Mouse (Mus musculus) heart, postnatal 0 days (tissue): ENCODE results near the gene Gpr152. TPM values are rescaled to one million over a fixed set of nuclear protein-coding genes. Genes with fewer than 3 reads are reported as not detected.

Experiments
- ATAC-seq: fragments of 200-750 bp; cut with Nextera tagmentation; 2 replicates; pipeline ENCODE4 v1.8.0; 2017; ENCODE audit warnings: low read depth, moderate number of reproducible peaks, moderate library complexity; ENCODE audit not compliant: insufficient read depth
- DNase-seq: peaks from one replicate; pipeline ENCODE4 v3.0.0-alpha.2; 2016; ENCODE audit warnings: low spot score
- H3K27ac ChIP-seq: fragments of 300-500 bp; sonication (generic); 2 replicates; pipeline ENCODE4 v1.5.1; 2014; ENCODE audit warnings: low read depth, mild to moderate bottlenecking
- H3K27me3 ChIP-seq: fragments of 300-500 bp; sonication (generic); 2 replicates; pipeline ENCODE4 v1.6.1; 2014; ENCODE audit warnings: low read length, mixed read lengths; ENCODE audit not compliant: control insufficient read depth, insufficient read depth
- H3K36me3 ChIP-seq: fragments of 300-500 bp; sonication (generic); replicated peaks from 2 replicates; pipeline ENCODE4 v1.6.1; 2014; ENCODE audit warnings: low read length, mixed read lengths; ENCODE audit not compliant: control insufficient read depth, insufficient read depth
- H3K4me1 ChIP-seq: fragments of 300-500 bp; sonication (generic); 2 replicates; pipeline ENCODE4 v1.6.1; 2014; ENCODE audit warnings: antibody characterized with exemption; ENCODE audit not compliant: control insufficient read depth, insufficient read depth
- H3K4me2 ChIP-seq: fragments of 300-500 bp; sonication (generic); 2 replicates; pipeline ENCODE4 v1.6.1; 2014; ENCODE audit warnings: low read depth, mild to moderate bottlenecking, low read length, moderate library complexity
- H3K4me3 ChIP-seq: fragments of 300-500 bp; sonication (generic); 2 replicates; pipeline ENCODE4 v1.5.1; 2014; ENCODE audit warnings: low read depth, low read length
- H3K9ac ChIP-seq: fragments of 300-500 bp; sonication (generic); replicated peaks from 2 replicates; pipeline ENCODE4 v1.6.1; 2014; ENCODE audit warnings: low read depth, low read length, mixed read lengths
- H3K9me3 ChIP-seq: fragments of 300-500 bp; sonication (generic); replicated peaks from 2 replicates; pipeline ENCODE4 v1.6.1; 2016; ENCODE audit warnings: low read length; ENCODE audit not compliant: control insufficient read depth
- CTCF ChIP-seq: IDR thresholded peaks from 2 replicates; pipeline ENCODE4 v1.5.1; 2016; ENCODE audit warnings: antibody characterized with exemption, control low read depth, low read depth
- EP300 ChIP-seq: IDR thresholded peaks from 2 replicates; pipeline ENCODE4 v1.6.1; 2016; ENCODE audit warnings: antibody characterized with exemption, low read depth
- WGBS: fragments of 180-500 bp; shearing (Covaris S2); extraction: QIAGEN DNeasy Blood & Tissue Kit; methylation state at CpG from one replicate; pipeline ENCODE4 v1.1.7; 2014; 5-methylcytosine and 5-hydroxymethylcytosine counted together
- polyA plus RNA-seq: library from polyadenylated mRNA; unstranded; fragments of >200 nt; fragmentation: Nextera tagmentation; extraction: Ambion mirVana; gene quantifications from 2 replicates; pipeline ENCODE4 v1.2.1, GENCODE M21; 2015
- total RNA-seq: library from RNA; depleted of rRNA; stranded (reverse); fragments of >200 nt; gene quantifications from 2 replicates; pipeline ENCODE4 v1.2.3, GENCODE M21; 2014; ENCODE audit warnings: low replicate concordance

Gene Gpr152
- total and polyA plus RNA-seq, 2 experiments from 2014 or later = 0.03 TPM; not detected in 1

- DNase-seq (no peak), ATAC-seq (no peak)
- H3K4me1 ChIP-seq = peaks cover 7% of the 10 kb centered on the region
- H3K27ac ChIP-seq = no peak overlapping the region
- no peaks in the 10 kb centered on the region for H3K27me3 ChIP-seq
- H3K4me3 ChIP-seq = no peak overlapping the region
- TF ChIP-seq CTCF (no peak), EP300 (no peak)
- no peaks in the 10 kb centered on the region for H3K9me3 ChIP-seq
- no peak overlapping the region for H3K4me2 ChIP-seq
- 75% methylated on average over 3 of the region's 3 CpGs for WGBS
- peaks cover 32% of the 10 kb centered on the region for H3K36me3 ChIP-seq
- H3K9ac ChIP-seq = no peak overlapping the region
Observed at GRCm38 (mm10) chr19:4164100-4164499, 24.5 kb downstream of the Gpr152 start.

GRCm38 (mm10) chr19:4164721-4165120, 25.1 kb downstream of the Gpr152 start:
- Histone ChIP-seq H3K9me3 (no peaks in the 10 kb centered on the region), H3K27ac (no peak overlapping the region), H3K36me3 (peaks cover 26% of the 10 kb centered on the region), H3K4me3 (no peak overlapping the region), H3K4me2 (no peak overlapping the region), H3K9ac (no peak overlapping the region), H3K4me1 (peaks cover 7% of the 10 kb centered on the region), H3K27me3 (no peaks in the 10 kb centered on the region)
- 59% methylated on average over 2 of the region's 2 CpGs for WGBS
- TF ChIP-seq CTCF = no peak
- DNase-seq (no peak), ATAC-seq (no peak)

- TF ChIP-seq CTCF (no peak), EP300 (peak; percentile 72; the same call in 1 of the 2 replicates)
- DNase-seq (peak; percentile 61), ATAC-seq (peak; percentile 10)
- no peak overlapping the region for H3K4me2 ChIP-seq
- H3K27ac ChIP-seq = peak overlapping the region; percentile 79
- H3K36me3 ChIP-seq = 0 out of 2 replicates have a peak, but pooled peaks cover 8% of the 10 kb centered on the region
- no peak overlapping the region for H3K9ac ChIP-seq
- WGBS = 32% methylated on average over 9 of the region's 9 CpGs
- H3K9me3 ChIP-seq = no peaks in the 10 kb centered on the region
- no peaks in the 10 kb centered on the region for H3K27me3 ChIP-seq
- peaks cover 29% of the 10 kb centered on the region for H3K4me1 ChIP-seq
- H3K4me3 ChIP-seq = no peak overlapping the region
Observed at GRCm38 (mm10) chr19:4166678-4167476, 27.3 kb downstream of the Gpr152 start.

- under 1% methylated on average over 43 of the region's 43 CpGs for WGBS
- Histone ChIP-seq H3K9me3 (no peaks in the 10 kb centered on the region), H3K9ac (peak overlapping the region; percentile 68), H3K4me1 (peaks cover 38% of the 10 kb centered on the region), H3K27me3 (no peaks in the 10 kb centered on the region), H3K36me3 (0 out of 2 replicates have a peak, but pooled peaks cover 8% of the 10 kb centered on the region), H3K4me2 (peak overlapping the region; percentile 73), H3K27ac (peak overlapping the region; percentile 92), H3K4me3 (peak overlapping the region; percentile 40)
- peak; percentile 65; the same call in 1 of the 2 replicates for TF ChIP-seq EP300
- peak; percentile 95 for TF ChIP-seq CTCF
- peak; percentile 99 for DNase-seq
- ATAC-seq = peak; percentile 84
Observed at GRCm38 (mm10) chr19:4169378-4169784, 29.8 kb downstream of the Gpr152 start.

GRCm38 (mm10) chr19:4169810-4170209, 30.2 kb downstream of the Gpr152 start:
- DNase-seq = no peak
- peak; percentile 1 for ATAC-seq

More at GRCm38 (mm10) chr19:4169810-4170209, 30.2 kb downstream of the Gpr152 start:
- peak overlapping the region; percentile 92 for H3K27ac ChIP-seq
- no peaks in the 10 kb centered on the region for H3K9me3 ChIP-seq
- H3K36me3 ChIP-seq = 0 out of 2 replicates have a peak, but pooled peaks cover 8% of the 10 kb centered on the region
- H3K4me2 ChIP-seq = peak overlapping the region; percentile 73
- peaks cover 38% of the 10 kb centered on the region for H3K4me1 ChIP-seq
- peak overlapping the region; percentile 40 for H3K4me3 ChIP-seq
- peak overlapping the region; percentile 68 for H3K9ac ChIP-seq
- H3K27me3 ChIP-seq = no peaks in the 10 kb centered on the region
- no peak for TF ChIP-seq CTCF
- TF ChIP-seq EP300 = 0 out of 2 replicates have a peak, but pooled peaks have one; percentile 16
- 8% methylated on average over 25 of the region's 27 CpGs for WGBS
